ENCODE assay signal across 8 mouse cellular contexts in the genomic region with DNA sequence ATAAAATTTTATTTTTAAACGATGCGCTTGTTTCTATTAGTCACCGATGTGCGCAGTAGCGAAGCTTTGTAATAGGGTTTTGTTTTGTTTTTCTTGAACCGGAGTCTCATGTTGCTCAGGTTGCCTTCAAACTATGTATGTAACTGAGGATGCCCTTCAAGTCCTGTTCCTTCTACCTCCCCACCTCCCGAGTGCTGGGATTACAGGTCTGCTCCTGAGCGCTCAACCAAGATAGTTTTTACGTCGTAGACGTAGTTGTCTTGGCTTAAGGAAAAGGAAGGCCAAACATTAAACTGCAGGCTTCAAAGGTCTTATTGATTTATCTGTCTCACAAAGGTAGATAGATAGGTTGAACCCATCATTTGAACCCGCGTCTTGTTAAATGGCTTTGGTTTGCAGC. TPM values are rescaled to one million over a fixed set of nuclear protein-coding genes. Genes with fewer than 3 reads are reported as not detected.
A peak's percentile ranks its signal among the peaks of the same experiment; 100 is the strongest.
DNase-seq lines count a peak whose midpoint lies in the region; ATAC-seq and TF ChIP-seq lines count a peak whose summit lies in the region.

No protein-coding gene starts in this region.

- ATAC-seq in limb, embryonic 11.5 days (ENCODE audit: insufficient number of reproducible peaks, low FRiP score, low TSS enrichment, low read depth) = no peak

- intact Hi-C loops in left cerebral cortex, postnatal 14 days (cut with DNase I) = loop anchor here (10.0 kb wide), 1 partner anchor 153 kb away; a partner anchor contains a TSS
- intact Hi-C loops in left cerebral cortex, postnatal 25 days (cut with DNase I) = no loop called here

- H3K36me3 ChIP-seq in testis, adult 2 months (ENCODE audit: control insufficient read depth, insufficient read depth, low read length) = no peaks in the 10 kb centered on the region
- peaks cover 5% of the 10 kb centered on the region; the same call in 1 of the 2 replicates for H3K36me3 ChIP-seq in limb, embryonic 11.5 days (ENCODE audit: control insufficient read depth, insufficient read depth, low read length)
- H3K36me3 ChIP-seq in small intestine, adult 2 months (ENCODE audit: control insufficient read depth, insufficient read depth, low read length) = no peaks in the 10 kb centered on the region

- TF ChIP-seq CTCF in cerebellum, adult 2 months (IDR thresholded peaks at IDR 0.05; ENCODE audit: borderline replicate concordance, insufficient read depth, low read depth, low read length) = no peak
- TF ChIP-seq CTCF in testis, adult 2 months (IDR thresholded peaks at IDR 0.05; ENCODE audit: control insufficient read depth, insufficient read depth, insufficient replicate concordance, low read depth, low read length) = no peak
- TF ChIP-seq CTCF in small intestine, adult 2 months (IDR thresholded peaks at IDR 0.05; ENCODE audit: extremely low read depth, insufficient read length, insufficient replicate concordance, low read depth, low read length) = no peak

- peak overlapping the region; percentile 72 for H3K4me2 ChIP-seq in limb, embryonic 11.5 days (ENCODE audit: low read depth, severe bottlenecking)

- H3K27ac ChIP-seq in cerebellum, adult 2 months (ENCODE audit: insufficient read depth, low read length) = no peak overlapping the region
- no peak overlapping the region for H3K27ac ChIP-seq in testis, adult 2 months (ENCODE audit: control insufficient read depth, insufficient read depth, low read depth, low read length)
- H3K27ac ChIP-seq in limb, embryonic 11.5 days (replicated peaks; ENCODE audit: low read depth, low read length) = no peak overlapping the region
- no peak overlapping the region for H3K27ac ChIP-seq in small intestine, adult 2 months (ENCODE audit: insufficient read depth, low read depth, low read length)

- H3K4me3 ChIP-seq in cerebellum, adult 2 months (replicated peaks; ENCODE audit: insufficient read depth, low read depth, low read length) = peak overlapping the region; percentile 36
- H3K4me3 ChIP-seq in testis, adult 2 months (ENCODE audit: control insufficient read depth, low read depth, low read length) = peak overlapping the region; percentile 31; the same call in 1 of the 2 replicates
- peak overlapping the region; percentile 86 for H3K4me3 ChIP-seq in limb, embryonic 11.5 days (ENCODE audit: low read depth, low read length)
- peak overlapping the region; percentile 77 for H3K4me3 ChIP-seq in small intestine, adult 2 months (ENCODE audit: low read depth, low read length)

- WGBS in cerebellum, adult 2 months = 16% methylated on average over 13 of the region's 13 CpGs
- 11% methylated on average over 13 of the region's 13 CpGs for WGBS in limb, embryonic 11.5 days
- 5% methylated on average over 13 of the region's 13 CpGs for WGBS in small intestine, adult 2 months

- no peaks in the 10 kb centered on the region for H3K9me3 ChIP-seq in limb, embryonic 11.5 days (ENCODE audit: control insufficient read depth, low read length)

- TF ChIP-seq POLR2A in cerebellum, adult 2 months (IDR thresholded peaks at IDR 0.05; ENCODE audit: borderline replicate concordance, insufficient read depth, low read length) = no peak
- no peak for TF ChIP-seq POLR2A in testis, adult 2 months (IDR thresholded peaks at IDR 0.05; ENCODE audit: control insufficient read depth, low read depth, low read length)
- no peak for TF ChIP-seq POLR2A in small intestine, adult 2 months (IDR thresholded peaks at IDR 0.05; ENCODE audit: low read depth, low read length)

- no peaks in the 10 kb centered on the region; the same call in 1 of the 2 replicates for H3K27me3 ChIP-seq in cerebellum, adult 2 months (ENCODE audit: control insufficient read depth, insufficient read depth, low read length)
- no peaks in the 10 kb centered on the region for H3K27me3 ChIP-seq in testis, adult 2 months (ENCODE audit: control insufficient read depth, insufficient read depth, low read length)
- no peaks in the 10 kb centered on the region for H3K27me3 ChIP-seq in limb, embryonic 11.5 days (ENCODE audit: control insufficient read depth, insufficient read depth, low read length)
- H3K27me3 ChIP-seq in small intestine, adult 2 months (ENCODE audit: control insufficient read depth, insufficient read depth, low read length) = no peaks in the 10 kb centered on the region

- DNase-seq in cerebellum, adult 2 months = peak in 1 of 2 experiments; percentile 13
- DNase-seq in cerebellum, postnatal 25 days = no peak
- DNase-seq in testis, postnatal 10 days (ENCODE audit: low spot score) = no peak
- DNase-seq in limb, embryonic 11.5 days (ENCODE audit: low spot score) = peak; percentile 31
- DNase-seq in left cerebral cortex, postnatal 14 days (ENCODE audit: low spot score in 2 of 2) = no peak
- DNase-seq in left cerebral cortex, postnatal 25 days (ENCODE audit: low spot score in 2 of 2) = no peak

- no peaks in the 10 kb centered on the region for H3K4me1 ChIP-seq in cerebellum, adult 2 months (ENCODE audit: control insufficient read depth, insufficient read depth, low read length)
- H3K4me1 ChIP-seq in testis, adult 2 months (ENCODE audit: control insufficient read depth, insufficient read depth, low read length) = peaks cover 2% of the 10 kb centered on the region; the same call in 1 of the 2 replicates
- 0 out of 2 replicates have a peak, but pooled peaks cover 5% of the 10 kb centered on the region for H3K4me1 ChIP-seq in limb, embryonic 11.5 days (ENCODE audit: control insufficient read depth, insufficient read depth, low read length)
- H3K4me1 ChIP-seq in small intestine, adult 2 months (ENCODE audit: control insufficient read depth, insufficient read depth, insufficient read length, low read length) = no peaks in the 10 kb centered on the region

- no peak overlapping the region for H3K9ac ChIP-seq in limb, embryonic 11.5 days (ENCODE audit: low read length)

RNA-seq across cellular contexts. Expression of a gene that starts 0.9 kb away (rescaled TPM):
- polyA plus RNA-seq in cerebellum, adult 2 months (2012; rRNA removed) = 17.5 and 19.6 TPM in 2 replicates
- polyA plus RNA-seq in testis, adult 2 months (2012; rRNA removed) = 4.7 and 5.8 TPM in 2 replicates
- polyA plus RNA-seq in limb, embryonic 11.5 days (2014; fragmentation: Nextera tagmentation; extraction: Ambion mirVana) = 68.3 and 73.4 TPM in 2 replicates
- polyA plus RNA-seq in small intestine, adult 2 months (2012; rRNA removed) = 5.5 and 9.9 TPM in 2 replicates
- 10 to 100 TPM; 12.7 to 15.6 TPM for total RNA-seq in left cerebral cortex, postnatal 14 days (2021)
- 10 to 100 TPM; 12.5 to 13.3 TPM for total RNA-seq in left cerebral cortex, postnatal 25 days (2021)

RNA-seq across cellular contexts. Expression of a gene that starts 54.3 kb away (rescaled TPM):
- 63.9 and 64.7 TPM in 2 replicates for polyA plus RNA-seq in cerebellum, adult 2 months (2012; rRNA removed)
- polyA plus RNA-seq in testis, adult 2 months (2012; rRNA removed) = 13.2 and 13.6 TPM in 2 replicates
- polyA plus RNA-seq in limb, embryonic 11.5 days (2014; fragmentation: Nextera tagmentation; extraction: Ambion mirVana) = 87.3 and 87.8 TPM in 2 replicates
- polyA plus RNA-seq in small intestine, adult 2 months (2012; rRNA removed) = 96.9 and 124 TPM in 2 replicates
- total RNA-seq in left cerebral cortex, postnatal 14 days (2021) = 10 to 100 TPM; 52.3 to 53.2 TPM
- 10 to 100 TPM; 56.9 to 60.6 TPM for total RNA-seq in left cerebral cortex, postnatal 25 days (2021)

Comparison
In these comparisons a context has a peak if more than half of its experiments do, and no peak if none do; other contexts are left out.
1. H3K4me3 ChIP-seq: peak in every context shown above with its lines; median percentile 86 in limb, embryonic 11.5 days; 77 in small intestine, adult 2 months; 36 in cerebellum, adult 2 months; 31 in testis, adult 2 months.